Mouse (Mus musculus): Measurements from ENCODE around the gene Dlx2.

Gene Dlx2

DNA sequence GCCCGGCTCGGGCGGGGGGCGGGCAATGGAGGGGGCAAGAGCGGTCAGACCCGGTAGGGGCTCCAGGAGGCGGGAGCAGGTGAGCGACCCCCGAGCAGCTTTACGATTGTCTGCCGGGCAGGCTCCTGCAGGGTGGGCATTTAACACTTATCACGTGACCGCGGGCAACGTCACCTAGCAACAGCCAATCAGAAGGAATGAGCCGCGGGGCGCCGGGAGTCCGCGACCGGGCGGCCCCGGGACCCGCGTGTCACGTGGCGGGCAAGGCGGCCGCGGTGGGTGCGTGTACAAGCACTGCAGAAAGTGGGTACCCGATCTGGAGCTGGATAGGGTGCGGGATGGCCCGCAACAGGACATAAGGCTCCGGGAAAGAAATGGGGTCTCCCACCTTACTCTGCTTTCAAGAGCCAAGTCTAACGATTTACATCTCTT, at the start of gene Dlx2:
Gene Dlx2, minus strand, starts transcription at position 115 of the 432 bp plus-strand sequence.
- in situ Hi-C loops (cut with MboI; ENCODE audit: low pct_unique_long_range_greater_than_20kb in 1 of 2, low sequenced_read_pairs in 2 of 2, unreplicated experiment in 1 of 2) = loop anchor here (5.0 to 25.0 kb wide), 4 partner anchors 92 to 1959 kb away; partner anchors contain the start of genes Metap1d (in 2 of the 2) and Lrp2 (in 1 of the 2)

- in situ Hi-C loops (cut with MboI; ENCODE audit: low pct_unique_long_range_greater_than_20kb in 1 of 2, low sequenced_read_pairs in 2 of 2, unreplicated experiment in 1 of 2) = loop anchor here (25.0 kb wide), 2 partner anchors 368 to 443 kb away; no protein-coding TSS in a partner anchor
Measured at GRCm38 (mm10) chr2:71594466-71594865, 47.9 kb upstream of the Dlx2 start.

GRCm38 (mm10) chr2:71589114-71589513, 42.6 kb upstream of the Dlx2 start:
- in situ Hi-C loops (cut with MboI; ENCODE audit: low pct_unique_long_range_greater_than_20kb in 1 of 2, low sequenced_read_pairs in 2 of 2, unreplicated experiment in 1 of 2) = loop anchor here (25.0 kb wide), 2 partner anchors 373 to 448 kb away; no protein-coding TSS in a partner anchor

GRCm38 (mm10) chr2:71581488-71581887, 34.9 kb upstream of the Dlx2 start:
- in situ Hi-C loops (cut with MboI; ENCODE audit: low pct_unique_long_range_greater_than_20kb in 1 of 2, low sequenced_read_pairs in 2 of 2, unreplicated experiment in 1 of 2) = loop anchor here (25.0 kb wide), 2 partner anchors 381 to 456 kb away; no protein-coding TSS in a partner anchor

- in situ Hi-C loops (cut with MboI; ENCODE audit: low pct_unique_long_range_greater_than_20kb in 1 of 2, low sequenced_read_pairs in 2 of 2, unreplicated experiment in 1 of 2) = loop anchor here (25.0 kb wide), 2 partner anchors 381 to 456 kb away; no protein-coding TSS in a partner anchor
Measured at GRCm38 (mm10) chr2:71580632-71581466, 34.3 kb upstream of the Dlx2 start.

GRCm38 (mm10) chr2:71577059-71577458, 30.5 kb upstream of the Dlx2 start:
- in situ Hi-C loops (cut with MboI; ENCODE audit: low pct_unique_long_range_greater_than_20kb in 1 of 2, low sequenced_read_pairs in 2 of 2, unreplicated experiment in 1 of 2) = loop anchor here (25.0 kb wide), 2 partner anchors 385 to 460 kb away; no protein-coding TSS in a partner anchor

DNA sequence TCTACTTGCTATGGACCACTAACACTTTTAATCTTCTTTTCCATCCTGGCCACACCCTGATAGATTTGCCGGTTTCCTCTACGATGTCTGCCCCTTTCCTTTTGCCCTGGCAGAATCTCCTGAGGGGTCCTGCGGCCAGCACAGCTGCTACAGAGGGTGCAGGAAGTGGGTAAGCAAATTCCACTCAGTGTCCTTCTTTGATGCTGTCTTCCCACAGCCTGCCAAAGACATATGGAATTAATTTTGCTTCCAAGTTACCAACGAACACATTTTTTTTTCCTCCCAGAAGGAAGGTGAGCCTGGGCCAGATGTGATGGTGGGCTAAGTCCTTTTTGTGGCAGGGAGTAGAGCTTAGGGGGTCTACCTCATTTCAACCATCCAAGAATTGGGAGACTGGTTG, 27.2 kb upstream of the Dlx2 start:
- in situ Hi-C loops (cut with MboI; ENCODE audit: low pct_unique_long_range_greater_than_20kb in 1 of 2, low sequenced_read_pairs in 2 of 2, unreplicated experiment in 1 of 2) = no loop called here

DNA sequence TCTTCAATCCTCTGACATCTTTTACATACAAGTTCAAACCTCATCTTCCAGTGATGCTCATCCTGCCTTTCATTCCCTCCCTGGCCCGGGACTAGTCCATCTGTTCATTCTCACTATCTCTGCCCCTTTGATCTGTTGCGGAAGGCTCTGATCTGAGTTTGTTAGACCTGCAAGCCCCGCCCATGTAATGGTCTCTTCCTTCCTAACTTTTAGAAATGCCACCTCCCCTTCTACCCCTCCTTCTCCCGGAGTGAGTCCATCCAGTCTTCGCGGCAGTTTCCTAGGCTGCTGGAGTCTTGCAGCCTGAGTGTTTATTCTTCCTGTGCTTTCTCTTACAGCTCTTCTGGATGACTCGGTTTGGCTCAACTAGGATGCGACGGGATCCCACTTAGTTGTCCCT, 19.9 kb upstream of the Dlx2 start:
- in situ Hi-C loops (cut with MboI; ENCODE audit: low pct_unique_long_range_greater_than_20kb in 1 of 2, low sequenced_read_pairs in 2 of 2, unreplicated experiment in 1 of 2) = no loop called here

GRCm38 (mm10) chr2:71556071-71556470, 9.5 kb upstream of the Dlx2 start:
- in situ Hi-C loops (cut with MboI; ENCODE audit: low pct_unique_long_range_greater_than_20kb in 1 of 2, low sequenced_read_pairs in 2 of 2, unreplicated experiment in 1 of 2) = no loop called here

GRCm38 (mm10) chr2:71551704-71552103, 5.2 kb upstream of the Dlx2 start:
- in situ Hi-C loops (cut with MboI; ENCODE audit: low pct_unique_long_range_greater_than_20kb in 1 of 2, low sequenced_read_pairs in 2 of 2, unreplicated experiment in 1 of 2) = no loop called here

DNA sequence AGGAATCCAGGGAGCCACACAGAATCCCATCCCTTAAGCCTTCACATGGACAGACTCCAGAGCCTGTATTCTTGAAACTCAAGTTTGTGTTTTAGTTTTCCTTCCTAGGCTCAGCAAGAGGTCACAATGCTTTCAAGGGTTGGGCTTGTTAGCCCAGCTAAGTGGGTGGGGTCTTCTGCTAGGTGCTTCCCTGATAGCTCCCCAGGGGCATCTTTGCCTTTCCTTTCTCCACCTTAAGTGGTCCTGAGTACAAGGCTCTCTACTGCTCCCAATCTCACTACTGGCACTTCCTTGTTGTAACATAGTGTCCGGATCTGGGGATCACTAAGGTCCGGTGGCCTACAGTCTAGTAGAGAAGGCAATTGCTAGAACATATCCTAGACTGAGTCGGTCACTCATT, 3.8 kb upstream of the Dlx2 start:
- in situ Hi-C loops (cut with MboI; ENCODE audit: low pct_unique_long_range_greater_than_20kb in 1 of 2, low sequenced_read_pairs in 2 of 2, unreplicated experiment in 1 of 2) = no loop called here

- in situ Hi-C loops (cut with MboI; ENCODE audit: low pct_unique_long_range_greater_than_20kb in 1 of 2, low sequenced_read_pairs in 2 of 2, unreplicated experiment in 1 of 2) = loop anchor here (5.0 to 25.0 kb wide), 4 partner anchors 93 to 1961 kb away; partner anchors contain the start of genes Metap1d (in 2 of the 2) and Lrp2 (in 1 of the 2)
Measured at GRCm38 (mm10) chr2:71547829-71548228, 1.3 kb upstream of the Dlx2 start.

- in situ Hi-C loops (cut with MboI; ENCODE audit: low pct_unique_long_range_greater_than_20kb in 1 of 2, low sequenced_read_pairs in 2 of 2, unreplicated experiment in 1 of 2) = loop anchor here (5.0 to 25.0 kb wide), 4 partner anchors 91 to 1959 kb away; partner anchors contain the start of genes Metap1d (in 2 of the 2) and Lrp2 (in 1 of the 2)
Measured at GRCm38 (mm10) chr2:71545882-71546639, 493 bp downstream of the Dlx2 start.

GRCm38 (mm10) chr2:71545401-71545881, 1.1 kb downstream of the Dlx2 start:
- in situ Hi-C loops (cut with MboI; ENCODE audit: low pct_unique_long_range_greater_than_20kb in 1 of 2, low sequenced_read_pairs in 2 of 2, unreplicated experiment in 1 of 2) = loop anchor here (5.0 to 25.0 kb wide), 4 partner anchors 91 to 1958 kb away; partner anchors contain the start of genes Metap1d (in 2 of the 2) and Lrp2 (in 1 of the 2)

DNA sequence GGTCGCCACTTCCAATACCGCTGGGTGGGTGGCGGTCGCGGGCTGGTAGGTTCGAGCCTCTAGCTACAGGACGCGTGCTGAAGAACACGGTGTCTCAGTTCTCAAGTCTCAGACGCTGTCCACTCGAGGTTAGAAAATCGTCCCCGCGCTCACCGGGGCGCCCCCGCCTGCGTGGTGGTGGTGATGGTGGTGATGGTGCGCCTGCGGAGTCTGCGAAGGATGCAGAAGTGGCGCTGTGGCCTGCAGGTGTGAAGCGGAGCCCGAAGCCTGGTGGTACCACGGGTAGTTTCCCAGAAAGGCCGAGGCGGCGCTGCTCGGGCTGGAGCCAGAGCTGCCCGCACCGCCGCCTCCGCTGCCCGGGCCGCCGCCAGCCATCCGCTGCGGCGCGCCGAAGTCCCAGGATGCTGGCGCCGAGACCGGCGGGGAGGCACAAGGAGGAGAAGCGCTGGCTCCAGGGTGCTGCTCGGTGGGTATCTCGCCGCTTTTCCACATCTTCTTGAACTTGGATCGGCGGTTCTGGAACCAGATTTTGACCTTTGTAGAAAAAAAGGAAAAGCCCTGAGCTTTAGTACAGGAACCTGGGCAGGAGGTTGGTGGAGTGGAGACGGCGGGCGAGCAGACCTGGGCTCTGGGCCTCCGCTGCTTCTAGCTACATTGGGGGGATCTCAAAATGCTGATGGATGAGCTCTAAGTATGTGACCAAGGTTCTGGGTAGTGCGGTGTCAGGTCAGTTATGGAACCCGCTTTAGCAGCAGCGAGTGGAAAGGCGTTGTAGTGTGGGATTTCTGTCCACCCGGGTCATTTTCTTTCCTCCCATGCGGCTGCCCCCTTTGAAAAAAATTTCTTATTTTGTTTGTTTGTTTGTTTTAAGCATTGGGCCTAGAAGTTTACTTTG, 1.9 kb downstream of the Dlx2 start:
- in situ Hi-C loops (cut with MboI; ENCODE audit: low pct_unique_long_range_greater_than_20kb in 1 of 2, low sequenced_read_pairs in 2 of 2, unreplicated experiment in 1 of 2) = loop anchor here (5.0 to 25.0 kb wide), 4 partner anchors 90 to 1957 kb away; partner anchors contain the start of genes Metap1d (in 2 of the 2) and Lrp2 (in 1 of the 2)

- in situ Hi-C loops (cut with MboI; ENCODE audit: low pct_unique_long_range_greater_than_20kb in 1 of 2, low sequenced_read_pairs in 2 of 2, unreplicated experiment in 1 of 2) = loop anchor here in 1 of 2 experiments (10.0 to 25.0 kb wide), 3 partner anchors 89 to 1957 kb away; partner anchors contain the start of genes Lrp2 and Metap1d
Measured at GRCm38 (mm10) chr2:71543948-71544347, 2.6 kb downstream of the Dlx2 start.

- in situ Hi-C loops (cut with MboI; ENCODE audit: low pct_unique_long_range_greater_than_20kb in 1 of 2, low sequenced_read_pairs in 2 of 2, unreplicated experiment in 1 of 2) = loop anchor here in 1 of 2 experiments (10.0 to 25.0 kb wide), 3 partner anchors 89 to 1956 kb away; partner anchors contain the start of genes Lrp2 and Metap1d
Measured at GRCm38 (mm10) chr2:71543531-71543930, 3.0 kb downstream of the Dlx2 start.

All from mouse embryonic stem cell (cell line).